Mouse (Mus musculus): ENCODE measurements around the gene Mrfap1. TPM values are rescaled to one million over a fixed set of nuclear protein-coding genes. Genes with fewer than 3 reads are reported as not detected.
"Not testable (repeated sequence)": the region's sequence is repeated elsewhere in the genome, so short reads cannot be mapped to it uniquely, and the experiment has no call there.

The Mrfap1 gene
- polyA plus RNA-seq, 1 experiment from 2014 or later: 396 TPM

GRCm38 (mm10) chr5:36797291-36797690 is 719 bp upstream of the Mrfap1 start:
- Histone ChIP-seq H3K9me3 (ENCODE audit: low read length) (no peaks in the 10 kb centered on the region), H3K36me3 (ENCODE audit: insufficient read depth, low read length) (peaks cover 8% of the 10 kb centered on the region), H3K4me3 (ENCODE audit: low read length) (peak overlapping the region; percentile 76), H3K27ac (ENCODE audit: low read length) (no peak overlapping the region), H3K9ac (replicated peaks; ENCODE audit: low read length) (peak overlapping the region; percentile 87), H3K4me1 (ENCODE audit: insufficient read depth, low read length) (peaks cover 6% of the 10 kb centered on the region; the same call in 1 of the 2 replicates), H3K4me2 (replicated peaks; ENCODE audit: low read depth, low read length) (peak overlapping the region; percentile 73), H3K27me3 (ENCODE audit: insufficient read depth, low read length) (no peaks in the 10 kb centered on the region)
- ATAC-seq (ENCODE audit: low FRiP score, low TSS enrichment): peak; percentile 7; the same call in 1 of the 2 replicates
- 63% methylated on average over 8 of the region's 8 CpGs for WGBS

GRCm38 (mm10) chr5:36795647-36796295 is 801 bp downstream of the Mrfap1 start:
- peaks cover 13% of the 10 kb centered on the region for H3K36me3 ChIP-seq (ENCODE audit: insufficient read depth, low read length)
- peak overlapping the region; percentile 76 for H3K4me3 ChIP-seq (ENCODE audit: low read length)
- WGBS: 4% methylated on average over 35 of the region's 37 CpGs
- peak; percentile 68 for ATAC-seq (ENCODE audit: low FRiP score, low TSS enrichment)
- H3K9ac ChIP-seq (replicated peaks; ENCODE audit: low read length): peak overlapping the region; percentile 87
- H3K27ac ChIP-seq (ENCODE audit: low read length): peak overlapping the region; percentile 96
- H3K9me3 ChIP-seq (ENCODE audit: low read length); H3K4me1 ChIP-seq (ENCODE audit: insufficient read depth, low read length); H3K27me3 ChIP-seq (ENCODE audit: insufficient read depth, low read length): not testable (repeated sequence)
- H3K4me2 ChIP-seq (replicated peaks; ENCODE audit: low read depth, low read length): peak overlapping the region; percentile 73

- no peak overlapping the region for H3K27ac ChIP-seq (ENCODE audit: low read length)
- no peaks in the 10 kb centered on the region for H3K27me3 ChIP-seq (ENCODE audit: insufficient read depth, low read length)
- no peak overlapping the region for H3K4me3 ChIP-seq (ENCODE audit: low read length)
- no peaks in the 10 kb centered on the region for H3K9me3 ChIP-seq (ENCODE audit: low read length)
- no peak for ATAC-seq (ENCODE audit: low FRiP score, low TSS enrichment)
- H3K4me1 ChIP-seq (ENCODE audit: insufficient read depth, low read length): peaks cover under 1% of the 10 kb centered on the region; the same call in 1 of the 2 replicates
- WGBS: 70% methylated on average over 9 of the region's 9 CpGs
- H3K4me2 ChIP-seq (replicated peaks; ENCODE audit: low read depth, low read length): no peak overlapping the region
- peaks cover 13% of the 10 kb centered on the region for H3K36me3 ChIP-seq (ENCODE audit: insufficient read depth, low read length)
- H3K9ac ChIP-seq (replicated peaks; ENCODE audit: low read length): no peak overlapping the region
Measured at GRCm38 (mm10) chr5:36791861-36792260, 4.7 kb downstream of the Mrfap1 start.

- H3K4me3 ChIP-seq (ENCODE audit: low read length): no peak overlapping the region
- WGBS: 95% methylated on average over 5 of the region's 5 CpGs
- H3K9ac ChIP-seq (replicated peaks; ENCODE audit: low read length): no peak overlapping the region
- no peaks in the 10 kb centered on the region for H3K27me3 ChIP-seq (ENCODE audit: insufficient read depth, low read length)
- H3K27ac ChIP-seq (ENCODE audit: low read length): no peak overlapping the region
- H3K9me3 ChIP-seq (ENCODE audit: low read length): peaks cover 4% of the 10 kb centered on the region; the same call in 1 of the 2 replicates
- no peaks in the 10 kb centered on the region for H3K36me3 ChIP-seq (ENCODE audit: insufficient read depth, low read length)
- H3K4me1 ChIP-seq (ENCODE audit: insufficient read depth, low read length): no peaks in the 10 kb centered on the region
- no peak for ATAC-seq (ENCODE audit: low FRiP score, low TSS enrichment)
- no peak overlapping the region for H3K4me2 ChIP-seq (replicated peaks; ENCODE audit: low read depth, low read length)
Measured at GRCm38 (mm10) chr5:36786052-36786451, 10.5 kb downstream of the Mrfap1 start.

GRCm38 (mm10) chr5:36779512-36779911 is 17.1 kb downstream of the Mrfap1 start:
- peaks cover 10% of the 10 kb centered on the region for H3K9me3 ChIP-seq (ENCODE audit: low read length)
- no peak overlapping the region for H3K9ac ChIP-seq (replicated peaks; ENCODE audit: low read length)
- ATAC-seq (ENCODE audit: low FRiP score, low TSS enrichment): no peak
- WGBS: 86% methylated on average over 2 of the region's 2 CpGs
- no peak overlapping the region for H3K4me3 ChIP-seq (ENCODE audit: low read length)
- no peak overlapping the region for H3K27ac ChIP-seq (ENCODE audit: low read length)
- no peaks in the 10 kb centered on the region for H3K27me3 ChIP-seq (ENCODE audit: insufficient read depth, low read length)
- H3K4me2 ChIP-seq (replicated peaks; ENCODE audit: low read depth, low read length): no peak overlapping the region
- no peaks in the 10 kb centered on the region for H3K4me1 ChIP-seq (ENCODE audit: insufficient read depth, low read length)
- H3K36me3 ChIP-seq (ENCODE audit: insufficient read depth, low read length): no peaks in the 10 kb centered on the region

GRCm38 (mm10) chr5:36778901-36779300 is 17.7 kb downstream of the Mrfap1 start:
- no peak overlapping the region for H3K27ac ChIP-seq (ENCODE audit: low read length)
- no peaks in the 10 kb centered on the region for H3K27me3 ChIP-seq (ENCODE audit: insufficient read depth, low read length)
- no peak for ATAC-seq (ENCODE audit: low FRiP score, low TSS enrichment)
- H3K36me3 ChIP-seq (ENCODE audit: insufficient read depth, low read length): no peaks in the 10 kb centered on the region
- no peak overlapping the region for H3K9ac ChIP-seq (replicated peaks; ENCODE audit: low read length)
- no peak overlapping the region for H3K4me2 ChIP-seq (replicated peaks; ENCODE audit: low read depth, low read length)
- no peak overlapping the region for H3K4me3 ChIP-seq (ENCODE audit: low read length)
- H3K9me3 ChIP-seq (ENCODE audit: low read length): peaks cover 10% of the 10 kb centered on the region; the same call in 1 of the 2 replicates
- WGBS: 88% methylated on average over 1 of the region's 2 CpGs
- no peaks in the 10 kb centered on the region for H3K4me1 ChIP-seq (ENCODE audit: insufficient read depth, low read length)

- ATAC-seq (ENCODE audit: low FRiP score, low TSS enrichment): no peak
Measured at GRCm38 (mm10) chr5:36777186-36777585, 19.4 kb downstream of the Mrfap1 start.

GRCm38 (mm10) chr5:36776021-36776575 is 20.5 kb downstream of the Mrfap1 start:
- no peak overlapping the region for H3K4me3 ChIP-seq (ENCODE audit: low read length)
- WGBS: 38% methylated on average over 9 of the region's 9 CpGs
- no peak overlapping the region for H3K9ac ChIP-seq (replicated peaks; ENCODE audit: low read length)
- H3K27ac ChIP-seq (ENCODE audit: low read length): no peak overlapping the region
- H3K9me3 ChIP-seq (ENCODE audit: low read length): peaks cover 10% of the 10 kb centered on the region; the same call in 1 of the 2 replicates
- no peak for ATAC-seq (ENCODE audit: low FRiP score, low TSS enrichment)
- H3K27me3 ChIP-seq (ENCODE audit: insufficient read depth, low read length): no peaks in the 10 kb centered on the region
- no peaks in the 10 kb centered on the region for H3K4me1 ChIP-seq (ENCODE audit: insufficient read depth, low read length)
- H3K36me3 ChIP-seq (ENCODE audit: insufficient read depth, low read length): no peaks in the 10 kb centered on the region
- no peak overlapping the region for H3K4me2 ChIP-seq (replicated peaks; ENCODE audit: low read depth, low read length)

More at GRCm38 (mm10) chr5:36777186-36777585, 19.4 kb downstream of the Mrfap1 start:
- no peaks in the 10 kb centered on the region for H3K4me1 ChIP-seq (ENCODE audit: insufficient read depth, low read length)
- no peaks in the 10 kb centered on the region for H3K27me3 ChIP-seq (ENCODE audit: insufficient read depth, low read length)
- no peak overlapping the region for H3K4me3 ChIP-seq (ENCODE audit: low read length)
- no peaks in the 10 kb centered on the region for H3K36me3 ChIP-seq (ENCODE audit: insufficient read depth, low read length)
- no peak overlapping the region for H3K4me2 ChIP-seq (replicated peaks; ENCODE audit: low read depth, low read length)
- no peak overlapping the region for H3K9ac ChIP-seq (replicated peaks; ENCODE audit: low read length)
- peaks cover 10% of the 10 kb centered on the region; the same call in 1 of the 2 replicates for H3K9me3 ChIP-seq (ENCODE audit: low read length)
- H3K27ac ChIP-seq (ENCODE audit: low read length): no peak overlapping the region
- WGBS: 10% methylated on average over 2 of the region's 2 CpGs

- H3K27me3 ChIP-seq (ENCODE audit: insufficient read depth, low read length): no peaks in the 10 kb centered on the region
- no peak overlapping the region for H3K4me2 ChIP-seq (replicated peaks; ENCODE audit: low read depth, low read length)
- no peak overlapping the region for H3K4me3 ChIP-seq (ENCODE audit: low read length)
- H3K36me3 ChIP-seq (ENCODE audit: insufficient read depth, low read length): no peaks in the 10 kb centered on the region
- ATAC-seq (ENCODE audit: low FRiP score, low TSS enrichment): no peak
- no peaks in the 10 kb centered on the region for H3K4me1 ChIP-seq (ENCODE audit: insufficient read depth, low read length)
- 78% methylated on average over 2 of the region's 2 CpGs for WGBS
- H3K27ac ChIP-seq (ENCODE audit: low read length): no peak overlapping the region
- no peak overlapping the region for H3K9ac ChIP-seq (replicated peaks; ENCODE audit: low read length)
- 0 out of 2 replicates have a peak, but pooled peaks cover 3% of the 10 kb centered on the region for H3K9me3 ChIP-seq (ENCODE audit: low read length)
Measured at GRCm38 (mm10) chr5:36775317-36775716, 21.3 kb downstream of the Mrfap1 start.

- no peak for ATAC-seq (ENCODE audit: low FRiP score, low TSS enrichment)
- H3K36me3 ChIP-seq (ENCODE audit: insufficient read depth, low read length): no peaks in the 10 kb centered on the region
- no peak overlapping the region for H3K9ac ChIP-seq (replicated peaks; ENCODE audit: low read length)
- no peak overlapping the region for H3K4me2 ChIP-seq (replicated peaks; ENCODE audit: low read depth, low read length)
- 86% methylated on average over 5 of the region's 5 CpGs for WGBS
- H3K27ac ChIP-seq (ENCODE audit: low read length): no peak overlapping the region
- H3K4me3 ChIP-seq (ENCODE audit: low read length): no peak overlapping the region
- no peaks in the 10 kb centered on the region for H3K27me3 ChIP-seq (ENCODE audit: insufficient read depth, low read length)
- no peaks in the 10 kb centered on the region for H3K9me3 ChIP-seq (ENCODE audit: low read length)
- no peaks in the 10 kb centered on the region for H3K4me1 ChIP-seq (ENCODE audit: insufficient read depth, low read length)
Measured at GRCm38 (mm10) chr5:36772586-36772985, 24.0 kb downstream of the Mrfap1 start.

All from kidney, embryonic 16.5 days (tissue).